Mouse (Mus musculus): ENCODE results near the gene Nlrc5. TPM values are rescaled to one million over a fixed set of nuclear protein-coding genes. Genes with fewer than 3 reads are reported as not detected.

Nlrc5 gene
- polyA plus RNA-seq, 1 experiment from 2014 or later: not detected

DNA sequence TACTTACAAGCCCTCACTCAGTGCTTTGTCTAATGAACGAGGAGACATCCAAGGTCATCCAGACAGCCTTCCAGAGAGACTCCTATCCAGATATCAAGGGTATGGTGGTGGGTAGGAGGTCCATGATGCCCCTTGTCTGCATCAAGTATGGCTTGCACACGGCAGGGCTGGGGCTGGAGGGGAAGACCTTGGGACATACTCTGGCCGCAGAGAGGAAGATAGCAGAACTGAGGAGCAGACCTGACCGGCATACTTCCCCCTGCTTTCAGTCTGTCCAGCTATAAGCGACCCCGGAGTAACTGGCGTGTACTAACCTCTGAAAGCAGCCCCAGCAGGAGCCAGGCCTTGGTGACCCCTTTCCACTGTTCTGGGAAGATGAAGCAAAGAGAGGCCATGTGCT, 24.6 kb upstream of the Nlrc5 start:
- H3K4me3 ChIP-seq (ENCODE audit: low read depth, low read length): no peak overlapping the region
- no peak overlapping the region for H3K9ac ChIP-seq (ENCODE audit: low read depth, low read length)
- peaks cover 9% of the 10 kb centered on the region for H3K4me1 ChIP-seq (ENCODE audit: control insufficient read depth, insufficient read depth, low read length)
- H3K4me2 ChIP-seq: no peak overlapping the region
- H3K27me3 ChIP-seq (ENCODE audit: control insufficient read depth, insufficient read depth, low read length): no peaks in the 10 kb centered on the region; the same call in 1 of the 2 replicates
- H3K36me3 ChIP-seq (ENCODE audit: control insufficient read depth, insufficient read depth, low read length): no peaks in the 10 kb centered on the region
- no peak overlapping the region for H3K27ac ChIP-seq (ENCODE audit: low read depth, low read length)
- H3K9me3 ChIP-seq (replicated peaks; ENCODE audit: control insufficient read depth, low read length): no peaks in the 10 kb centered on the region
- 82% methylated on average over 7 of the region's 7 CpGs for WGBS (ENCODE audit: insufficient replicate concordance)
- ATAC-seq (replicated peaks; ENCODE audit: insufficient number of reproducible peaks, low FRiP score, low TSS enrichment): no peak

DNA sequence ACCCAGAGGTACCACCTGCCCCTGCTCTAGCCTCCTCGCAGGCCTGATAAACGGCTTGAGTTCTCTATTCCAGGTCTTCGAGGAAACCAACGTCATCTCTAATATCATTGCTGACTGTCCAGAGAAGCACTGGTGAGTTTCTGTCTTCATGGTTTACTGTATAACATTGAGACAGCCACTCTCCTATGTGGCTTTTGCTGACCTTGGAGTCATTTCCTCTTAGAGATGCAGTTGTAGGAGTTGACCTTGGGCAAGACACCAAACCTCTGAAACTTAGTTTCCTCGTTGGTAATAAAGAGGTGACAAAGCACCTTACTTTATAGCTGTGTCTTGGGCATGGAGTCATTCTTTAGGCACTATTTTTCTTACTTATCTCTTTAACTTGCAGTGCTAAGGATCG, 21.6 kb upstream of the Nlrc5 start:
- no peaks in the 10 kb centered on the region; the same call in 1 of the 2 replicates for H3K27me3 ChIP-seq (ENCODE audit: control insufficient read depth, insufficient read depth, low read length)
- WGBS (ENCODE audit: insufficient replicate concordance): 79% methylated on average over 6 of the region's 6 CpGs

DNA sequence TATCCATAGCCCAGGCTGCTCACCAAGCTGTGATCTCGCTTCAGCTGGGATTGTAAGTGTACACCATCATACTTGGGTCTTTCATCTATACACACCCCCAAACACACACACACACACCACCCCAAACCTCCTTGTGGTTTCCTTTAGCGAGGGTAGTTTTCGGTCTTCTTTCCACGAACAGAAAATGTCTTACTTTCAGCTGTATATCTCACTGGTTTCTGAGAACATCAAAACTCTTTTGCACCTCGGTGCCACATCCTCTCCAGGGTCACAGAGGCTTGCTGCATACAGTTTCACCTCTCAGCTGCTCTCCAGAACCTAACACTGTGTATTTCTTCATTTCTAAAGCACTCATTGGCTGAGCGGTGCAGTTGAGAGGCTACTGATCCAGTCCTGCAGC, 20.6 kb upstream of the Nlrc5 start:
- Histone ChIP-seq H3K27ac (ENCODE audit: low read depth, low read length) (no peak overlapping the region), H3K4me3 (ENCODE audit: low read depth, low read length) (no peak overlapping the region), H3K4me1 (ENCODE audit: control insufficient read depth, insufficient read depth, low read length) (peaks cover 4% of the 10 kb centered on the region), H3K9ac (ENCODE audit: low read depth, low read length) (no peak overlapping the region), H3K4me2 (no peak overlapping the region), H3K36me3 (ENCODE audit: control insufficient read depth, insufficient read depth, low read length) (no peaks in the 10 kb centered on the region), H3K9me3 (replicated peaks; ENCODE audit: control insufficient read depth, low read length) (no peaks in the 10 kb centered on the region), H3K27me3 (ENCODE audit: control insufficient read depth, insufficient read depth, low read length) (no peaks in the 10 kb centered on the region; the same call in 1 of the 2 replicates)
- ATAC-seq (replicated peaks; ENCODE audit: insufficient number of reproducible peaks, low FRiP score, low TSS enrichment): no peak
- 73% methylated on average over 6 of the region's 6 CpGs for WGBS (ENCODE audit: insufficient replicate concordance)

More for the DNA sequence above, 21.6 kb upstream of the Nlrc5 start:
- no peak overlapping the region for H3K4me3 ChIP-seq (ENCODE audit: low read depth, low read length)
- no peaks in the 10 kb centered on the region for H3K9me3 ChIP-seq (replicated peaks; ENCODE audit: control insufficient read depth, low read length)
- peaks cover 9% of the 10 kb centered on the region for H3K4me1 ChIP-seq (ENCODE audit: control insufficient read depth, insufficient read depth, low read length)
- H3K4me2 ChIP-seq: no peak overlapping the region
- H3K27ac ChIP-seq (ENCODE audit: low read depth, low read length): no peak overlapping the region
- no peak for ATAC-seq (replicated peaks; ENCODE audit: insufficient number of reproducible peaks, low FRiP score, low TSS enrichment)
- no peaks in the 10 kb centered on the region for H3K36me3 ChIP-seq (ENCODE audit: control insufficient read depth, insufficient read depth, low read length)
- H3K9ac ChIP-seq (ENCODE audit: low read depth, low read length): no peak overlapping the region

DNA sequence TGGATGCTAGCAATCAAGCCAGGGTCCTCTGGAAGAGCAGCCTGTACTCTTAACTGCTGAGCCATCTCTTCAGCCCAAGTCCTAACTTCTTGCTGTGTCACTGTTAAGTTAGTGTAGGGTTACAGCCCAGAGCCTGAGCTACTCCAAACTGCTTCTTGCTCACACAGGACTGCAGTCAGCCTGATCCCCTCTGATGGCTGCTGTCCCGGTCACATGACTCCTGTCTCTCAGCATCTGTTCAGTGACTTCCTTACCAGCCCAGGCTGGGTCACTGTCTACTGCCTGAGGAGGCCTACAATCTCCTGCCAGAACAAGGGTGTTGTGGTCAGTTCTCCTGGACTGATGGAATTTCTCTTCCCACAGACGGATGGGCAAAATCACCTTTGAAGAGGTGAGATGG, 18.9 kb upstream of the Nlrc5 start:
- no peaks in the 10 kb centered on the region; the same call in 1 of the 2 replicates for H3K27me3 ChIP-seq (ENCODE audit: control insufficient read depth, insufficient read depth, low read length)
- no peak overlapping the region for H3K27ac ChIP-seq (ENCODE audit: low read depth, low read length)
- 49% methylated on average over 2 of the region's 2 CpGs for WGBS (ENCODE audit: insufficient replicate concordance)
- ATAC-seq (replicated peaks; ENCODE audit: insufficient number of reproducible peaks, low FRiP score, low TSS enrichment): no peak
- no peaks in the 10 kb centered on the region for H3K36me3 ChIP-seq (ENCODE audit: control insufficient read depth, insufficient read depth, low read length)
- no peak overlapping the region for H3K4me3 ChIP-seq (ENCODE audit: low read depth, low read length)
- H3K4me2 ChIP-seq: no peak overlapping the region
- H3K4me1 ChIP-seq (ENCODE audit: control insufficient read depth, insufficient read depth, low read length): no peaks in the 10 kb centered on the region
- no peak overlapping the region for H3K9ac ChIP-seq (ENCODE audit: low read depth, low read length)
- no peaks in the 10 kb centered on the region for H3K9me3 ChIP-seq (replicated peaks; ENCODE audit: control insufficient read depth, low read length)

DNA sequence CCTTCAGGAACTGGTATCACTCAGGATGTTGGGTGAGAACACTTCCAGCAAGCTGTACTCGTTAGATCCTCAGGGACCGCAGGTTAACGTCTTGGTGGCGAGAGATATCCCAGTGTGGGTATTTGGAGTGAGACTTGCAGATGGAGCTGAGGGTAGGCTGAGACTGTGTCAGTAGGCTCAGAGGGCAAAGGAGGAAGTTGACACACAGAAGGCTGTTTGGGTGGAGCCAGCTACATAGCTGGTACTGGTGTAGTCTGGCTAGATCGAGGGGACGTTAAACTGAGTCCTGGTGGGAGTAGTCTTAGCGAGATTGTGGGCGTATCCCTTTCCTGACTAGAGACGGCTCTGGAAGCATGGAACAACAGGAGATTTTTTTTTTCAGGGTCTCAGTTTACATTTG, 16.1 kb upstream of the Nlrc5 start:
- no peak overlapping the region for H3K9ac ChIP-seq (ENCODE audit: low read depth, low read length)
- H3K36me3 ChIP-seq (ENCODE audit: control insufficient read depth, insufficient read depth, low read length): no peaks in the 10 kb centered on the region
- ATAC-seq (replicated peaks; ENCODE audit: insufficient number of reproducible peaks, low FRiP score, low TSS enrichment): no peak
- no peaks in the 10 kb centered on the region for H3K27me3 ChIP-seq (ENCODE audit: control insufficient read depth, insufficient read depth, low read length)
- no peaks in the 10 kb centered on the region for H3K4me1 ChIP-seq (ENCODE audit: control insufficient read depth, insufficient read depth, low read length)
- no peak overlapping the region for H3K4me2 ChIP-seq
- H3K4me3 ChIP-seq (ENCODE audit: low read depth, low read length): no peak overlapping the region
- H3K27ac ChIP-seq (ENCODE audit: low read depth, low read length): no peak overlapping the region
- WGBS (ENCODE audit: insufficient replicate concordance): 68% methylated on average over 9 of the region's 9 CpGs
- H3K9me3 ChIP-seq (replicated peaks; ENCODE audit: control insufficient read depth, low read length): no peaks in the 10 kb centered on the region

DNA sequence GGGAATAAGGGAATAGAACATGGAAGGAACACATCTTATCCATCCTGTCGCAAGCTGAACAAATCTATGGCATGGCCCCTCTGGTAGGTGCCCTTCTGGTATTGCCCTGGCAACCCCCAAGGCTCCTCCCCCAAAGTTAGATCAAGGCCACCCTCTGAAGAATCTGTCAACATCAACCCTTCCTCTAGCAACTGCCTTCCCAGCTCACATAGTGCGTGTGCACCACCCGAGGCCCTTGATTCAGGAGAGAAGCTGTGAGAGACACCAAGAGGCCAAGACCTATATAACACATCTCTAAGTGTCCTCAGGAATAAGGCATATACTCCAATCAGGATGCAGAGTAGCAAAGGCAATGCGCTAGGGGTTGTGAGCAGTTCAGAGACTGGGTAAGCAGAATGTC, 11.9 kb upstream of the Nlrc5 start:
- no peak overlapping the region for H3K9ac ChIP-seq (ENCODE audit: low read depth, low read length)
- H3K4me1 ChIP-seq (ENCODE audit: control insufficient read depth, insufficient read depth, low read length): no peaks in the 10 kb centered on the region
- 85% methylated on average over 4 of the region's 4 CpGs for WGBS (ENCODE audit: insufficient replicate concordance)
- H3K27ac ChIP-seq (ENCODE audit: low read depth, low read length): no peak overlapping the region
- no peak overlapping the region for H3K4me2 ChIP-seq
- H3K27me3 ChIP-seq (ENCODE audit: control insufficient read depth, insufficient read depth, low read length): no peaks in the 10 kb centered on the region
- ATAC-seq (replicated peaks; ENCODE audit: insufficient number of reproducible peaks, low FRiP score, low TSS enrichment): no peak
- no peak overlapping the region for H3K4me3 ChIP-seq (ENCODE audit: low read depth, low read length)
- no peaks in the 10 kb centered on the region for H3K9me3 ChIP-seq (replicated peaks; ENCODE audit: control insufficient read depth, low read length)
- H3K36me3 ChIP-seq (ENCODE audit: control insufficient read depth, insufficient read depth, low read length): no peaks in the 10 kb centered on the region

DNA sequence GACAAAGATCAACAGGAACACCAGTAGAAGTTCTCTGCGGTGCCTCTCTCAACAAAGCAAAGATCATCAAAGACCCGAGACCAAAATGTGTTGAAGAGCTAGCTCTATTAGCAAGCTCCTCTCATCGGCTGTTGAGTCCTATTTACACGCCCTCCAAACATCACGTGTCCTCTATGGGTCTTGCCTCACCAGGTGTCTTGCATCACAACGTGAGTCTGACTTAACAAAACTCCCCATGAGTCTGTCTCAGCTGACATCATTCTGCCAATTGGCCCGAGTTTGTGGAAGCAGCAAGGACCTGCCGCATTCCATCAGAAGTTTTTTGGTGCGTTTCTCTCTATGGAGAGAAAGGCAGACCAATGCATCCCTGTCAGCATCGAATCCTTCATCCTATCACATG, 6.2 kb upstream of the Nlrc5 start:
- Histone ChIP-seq H3K27me3 (ENCODE audit: control insufficient read depth, insufficient read depth, low read length) (no peaks in the 10 kb centered on the region; the same call in 1 of the 2 replicates), H3K4me1 (ENCODE audit: control insufficient read depth, insufficient read depth, low read length) (no peaks in the 10 kb centered on the region), H3K27ac (ENCODE audit: low read depth, low read length) (no peak overlapping the region), H3K36me3 (ENCODE audit: control insufficient read depth, insufficient read depth, low read length) (no peaks in the 10 kb centered on the region), H3K4me2 (no peak overlapping the region), H3K4me3 (ENCODE audit: low read depth, low read length) (no peak overlapping the region), H3K9me3 (replicated peaks; ENCODE audit: control insufficient read depth, low read length) (no peaks in the 10 kb centered on the region), H3K9ac (ENCODE audit: low read depth, low read length) (no peak overlapping the region)
- ATAC-seq (replicated peaks; ENCODE audit: insufficient number of reproducible peaks, low FRiP score, low TSS enrichment): no peak
- 53% methylated on average over 10 of the region's 10 CpGs for WGBS (ENCODE audit: insufficient replicate concordance)

DNA sequence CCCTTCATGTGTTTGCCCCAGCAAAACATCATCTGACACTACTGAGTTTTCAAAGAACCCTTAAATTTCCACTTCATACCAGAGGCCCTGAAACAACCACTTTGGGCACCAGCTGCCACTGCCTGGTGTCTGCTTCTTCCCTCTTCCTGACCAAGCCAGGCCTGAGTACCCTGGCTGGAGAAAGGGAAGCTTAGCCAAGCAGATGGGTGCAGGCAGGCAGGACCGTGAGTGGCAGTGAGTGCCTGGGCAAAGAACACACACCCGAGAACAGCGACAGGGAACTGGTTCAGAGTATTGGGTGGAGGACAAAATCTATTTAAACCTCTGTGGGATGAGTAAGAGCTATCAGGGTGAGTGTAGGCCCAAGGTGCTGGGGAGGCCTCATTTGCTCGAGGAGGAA, 5.7 kb upstream of the Nlrc5 start:
- H3K36me3 ChIP-seq (ENCODE audit: control insufficient read depth, insufficient read depth, low read length): no peaks in the 10 kb centered on the region
- H3K4me2 ChIP-seq: no peak overlapping the region
- ATAC-seq (replicated peaks; ENCODE audit: insufficient number of reproducible peaks, low FRiP score, low TSS enrichment): no peak
- H3K27me3 ChIP-seq (ENCODE audit: control insufficient read depth, insufficient read depth, low read length): peaks cover 1% of the 10 kb centered on the region
- no peak overlapping the region for H3K27ac ChIP-seq (ENCODE audit: low read depth, low read length)
- H3K9me3 ChIP-seq (replicated peaks; ENCODE audit: control insufficient read depth, low read length): no peaks in the 10 kb centered on the region
- no peak overlapping the region for H3K4me3 ChIP-seq (ENCODE audit: low read depth, low read length)
- no peak overlapping the region for H3K9ac ChIP-seq (ENCODE audit: low read depth, low read length)
- 57% methylated on average over 4 of the region's 4 CpGs for WGBS (ENCODE audit: insufficient replicate concordance)
- H3K4me1 ChIP-seq (ENCODE audit: control insufficient read depth, insufficient read depth, low read length): no peaks in the 10 kb centered on the region

DNA sequence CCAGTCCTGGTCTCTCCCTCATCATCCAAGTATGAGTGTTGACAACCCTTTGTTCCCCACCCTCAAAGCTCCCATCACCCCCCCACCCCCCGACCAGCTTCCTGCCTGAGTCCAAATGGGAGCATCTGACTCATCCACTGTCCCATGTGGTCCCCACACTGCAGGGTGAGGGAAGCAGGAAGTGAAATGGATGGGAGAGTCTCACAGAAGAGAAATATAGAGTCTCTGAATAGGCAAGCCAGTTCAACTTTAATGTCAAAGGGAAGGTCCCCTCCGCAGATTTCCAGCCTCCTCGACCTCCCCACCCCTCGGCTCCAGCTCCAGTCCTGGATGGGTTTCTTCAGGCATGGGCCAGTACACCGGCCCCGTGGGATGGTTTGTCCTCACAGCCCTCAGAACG, 4.8 kb upstream of the Nlrc5 start:
- Histone ChIP-seq H3K4me1 (ENCODE audit: control insufficient read depth, insufficient read depth, low read length) (peaks cover 4% of the 10 kb centered on the region; the same call in 1 of the 2 replicates), H3K9ac (ENCODE audit: low read depth, low read length) (no peak overlapping the region), H3K9me3 (replicated peaks; ENCODE audit: control insufficient read depth, low read length) (no peaks in the 10 kb centered on the region), H3K4me3 (ENCODE audit: low read depth, low read length) (no peak overlapping the region), H3K27ac (ENCODE audit: low read depth, low read length) (no peak overlapping the region), H3K27me3 (ENCODE audit: control insufficient read depth, insufficient read depth, low read length) (peaks cover 8% of the 10 kb centered on the region), H3K36me3 (ENCODE audit: control insufficient read depth, insufficient read depth, low read length) (no peaks in the 10 kb centered on the region), H3K4me2 (no peak overlapping the region)
- WGBS (ENCODE audit: insufficient replicate concordance): 75% methylated on average over 7 of the region's 7 CpGs
- ATAC-seq (replicated peaks; ENCODE audit: insufficient number of reproducible peaks, low FRiP score, low TSS enrichment): no peak

Data from heart, embryonic 11.5 days (tissue).